Mouse (Mus musculus) limb, embryonic 11.5 days (tissue): ENCODE results near the gene Iqcf1. TPM values are rescaled to one million over a fixed set of nuclear protein-coding genes. Genes with fewer than 3 reads are reported as not detected.

Experiments
- ATAC-seq: fragments of 200-750 bp; cut with Nextera tagmentation; 2 replicates; pipeline ENCODE4 v1.8.0; 2017; ENCODE audit warnings: low read depth; ENCODE audit not compliant: insufficient number of reproducible peaks, low FRiP score, low TSS enrichment
- DNase-seq: peaks from one replicate; pipeline ENCODE4 v3.0.0-alpha.2; 2015; ENCODE audit warnings: low spot score
- H3K27ac ChIP-seq: fragments of 300-500 bp; sonication (generic); replicated peaks from 2 replicates; pipeline ENCODE4 v1.5.1; 2014; ENCODE audit warnings: low read depth, mild to moderate bottlenecking, low read length
- H3K27me3 ChIP-seq: fragments of 300-500 bp; sonication (generic); 2 replicates; pipeline ENCODE4 v1.6.1; 2014; ENCODE audit warnings: mild to moderate bottlenecking, low read length, mixed read lengths; ENCODE audit not compliant: control insufficient read depth, insufficient read depth
- H3K36me3 ChIP-seq: fragments of 300-500 bp; sonication (generic); 2 replicates; pipeline ENCODE4 v1.6.1; 2014; ENCODE audit warnings: mild to moderate bottlenecking, low read length, moderate library complexity, mixed read lengths; ENCODE audit not compliant: control insufficient read depth, insufficient read depth
- H3K4me1 ChIP-seq: fragments of 300-500 bp; sonication (generic); 2 replicates; pipeline ENCODE4 v1.6.1; 2014; ENCODE audit warnings: low read length, mixed read lengths; ENCODE audit not compliant: control insufficient read depth, insufficient read depth
- H3K4me2 ChIP-seq: fragments of 300-500 bp; sonication (generic); 2 replicates; pipeline ENCODE4 v1.6.1; 2014; ENCODE audit warnings: low read depth, mild to moderate bottlenecking, moderate library complexity; ENCODE audit not compliant: severe bottlenecking
- H3K4me3 ChIP-seq: fragments of 300-500 bp; sonication (generic); 2 replicates; pipeline ENCODE4 v1.5.1; 2014; ENCODE audit warnings: low read depth, low read length
- H3K9ac ChIP-seq: fragments of 300-500 bp; sonication (generic); 2 replicates; pipeline ENCODE4 v1.6.1; 2014; ENCODE audit warnings: mild to moderate bottlenecking, low read length
- H3K9me3 ChIP-seq: fragments of 300-500 bp; sonication (generic); 2 replicates; pipeline ENCODE4 v1.6.1; 2016; ENCODE audit warnings: low read length; ENCODE audit not compliant: control insufficient read depth
- WGBS: fragments of 180-500 bp; shearing (Covaris S2); extraction: QIAGEN DNeasy Blood & Tissue Kit; methylation state at CpG from one replicate; pipeline ENCODE4 v1.1.7; 2014; 5-methylcytosine and 5-hydroxymethylcytosine counted together
- polyA plus RNA-seq: library from polyadenylated mRNA; unstranded; fragments of >200 nt; fragmentation: Nextera tagmentation; extraction: Ambion mirVana; gene quantifications from 2 replicates; pipeline ENCODE4 v1.2.1, GENCODE M21; 2014

Iqcf1 gene
- polyA plus RNA-seq, 1 experiment from 2014 or later = not detected

GRCm38 (mm10) chr9:106512729-106513450, 13.1 kb downstream of the Iqcf1 start:
- Histone ChIP-seq H3K27me3 (no peaks in the 10 kb centered on the region), H3K9ac (no peak overlapping the region), H3K9me3 (no peaks in the 10 kb centered on the region), H3K36me3 (no peaks in the 10 kb centered on the region), H3K4me1 (no peaks in the 10 kb centered on the region), H3K27ac (no peak overlapping the region), H3K4me3 (no peak overlapping the region), H3K4me2 (no peak overlapping the region)
- 67% methylated on average over 13 of the region's 13 CpGs for WGBS
- DNase-seq = no peak
- no peak for ATAC-seq

GRCm38 (mm10) chr9:106513566-106513965, 13.8 kb downstream of the Iqcf1 start:
- no peaks in the 10 kb centered on the region for H3K4me1 ChIP-seq
- no peak overlapping the region for H3K9ac ChIP-seq
- no peaks in the 10 kb centered on the region for H3K36me3 ChIP-seq
- H3K9me3 ChIP-seq = no peaks in the 10 kb centered on the region
- WGBS = 71% methylated on average over 6 of the region's 6 CpGs
- H3K27ac ChIP-seq = no peak overlapping the region
- H3K4me2 ChIP-seq = no peak overlapping the region
- no peak for DNase-seq
- no peaks in the 10 kb centered on the region for H3K27me3 ChIP-seq
- no peak for ATAC-seq
- H3K4me3 ChIP-seq = no peak overlapping the region

GRCm38 (mm10) chr9:106514273-106514672, 14.5 kb downstream of the Iqcf1 start, which contains the start of gene Iqcf5:
Gene Iqcf5, plus strand, starts transcription at chr9:106514573.
- Histone ChIP-seq H3K4me3 (no peak within 1 kb of the TSS), H3K4me1 (no peaks in the 10 kb centered on the region), H3K36me3 (no peaks in the 10 kb centered on the region), H3K27ac (no peak within 1 kb of the TSS), H3K9ac (no peak within 1 kb of the TSS), H3K4me2 (no peak within 1 kb of the TSS), H3K9me3 (no peaks in the 10 kb centered on the region), H3K27me3 (no peaks in the 10 kb centered on the region)
- DNase-seq = no peak
- 92% methylated on average over 4 of the region's 4 CpGs for WGBS
- ATAC-seq = no peak

- no peaks in the 10 kb centered on the region for H3K9me3 ChIP-seq
- no peak overlapping the region for H3K9ac ChIP-seq
- no peaks in the 10 kb centered on the region for H3K4me1 ChIP-seq
- WGBS = 82% methylated on average over 2 of the region's 2 CpGs
- H3K27me3 ChIP-seq = no peaks in the 10 kb centered on the region
- H3K36me3 ChIP-seq = no peaks in the 10 kb centered on the region
- ATAC-seq = no peak
- no peak overlapping the region for H3K4me2 ChIP-seq
- H3K4me3 ChIP-seq = no peak overlapping the region
- DNase-seq = no peak
- no peak overlapping the region for H3K27ac ChIP-seq
These were observed 19.7 kb downstream of the Iqcf1 start for GRCm38 (mm10) chr9:106519433-106519832.

GRCm38 (mm10) chr9:106519909-106520308, 20.1 kb downstream of the Iqcf1 start:
- no peak for ATAC-seq
- no peak overlapping the region for H3K9ac ChIP-seq
- H3K9me3 ChIP-seq = no peaks in the 10 kb centered on the region
- no peak for DNase-seq
- H3K4me3 ChIP-seq = no peak overlapping the region
- H3K4me2 ChIP-seq = no peak overlapping the region
- H3K27ac ChIP-seq = no peak overlapping the region
- H3K27me3 ChIP-seq = no peaks in the 10 kb centered on the region
- WGBS = 75% methylated on average over 8 of the region's 8 CpGs
- H3K4me1 ChIP-seq = no peaks in the 10 kb centered on the region
- no peaks in the 10 kb centered on the region for H3K36me3 ChIP-seq

GRCm38 (mm10) chr9:106531833-106532232, 32.1 kb downstream of the Iqcf1 start:
- H3K36me3 ChIP-seq = no peaks in the 10 kb centered on the region
- no peaks in the 10 kb centered on the region for H3K9me3 ChIP-seq
- DNase-seq = peak; percentile 34
- no peaks in the 10 kb centered on the region for H3K27me3 ChIP-seq
- H3K27ac ChIP-seq = no peak overlapping the region
- no peak for ATAC-seq
- no peak overlapping the region for H3K4me3 ChIP-seq
- H3K4me2 ChIP-seq = no peak overlapping the region
- 26% methylated on average over 3 of the region's 3 CpGs for WGBS
- H3K4me1 ChIP-seq = no peaks in the 10 kb centered on the region
- no peak overlapping the region for H3K9ac ChIP-seq

GRCm38 (mm10) chr9:106534296-106534695, 34.5 kb downstream of the Iqcf1 start:
- DNase-seq (no peak), ATAC-seq (no peak)
- Histone ChIP-seq H3K4me2 (no peak overlapping the region), H3K27me3 (no peaks in the 10 kb centered on the region), H3K9ac (no peak overlapping the region), H3K27ac (no peak overlapping the region), H3K4me3 (no peak overlapping the region), H3K9me3 (no peaks in the 10 kb centered on the region), H3K4me1 (no peaks in the 10 kb centered on the region), H3K36me3 (no peaks in the 10 kb centered on the region)
- 95% methylated on average over 7 of the region's 7 CpGs for WGBS

- Histone ChIP-seq H3K4me3 (no peak overlapping the region), H3K27me3 (no peaks in the 10 kb centered on the region), H3K36me3 (no peaks in the 10 kb centered on the region), H3K4me2 (no peak overlapping the region), H3K9me3 (no peaks in the 10 kb centered on the region), H3K4me1 (no peaks in the 10 kb centered on the region), H3K27ac (no peak overlapping the region), H3K9ac (no peak overlapping the region)
- DNase-seq = no peak
- 90% methylated on average over 11 of the region's 11 CpGs for WGBS
- ATAC-seq = no peak
These were observed 35.2 kb downstream of the Iqcf1 start for GRCm38 (mm10) chr9:106534975-106535374.
